Mouse (Mus musculus): ENCODE results near the gene Cdyl.
A peak's percentile ranks its signal among the peaks of the same experiment; 100 is the strongest.

Gene Cdyl

DNA sequence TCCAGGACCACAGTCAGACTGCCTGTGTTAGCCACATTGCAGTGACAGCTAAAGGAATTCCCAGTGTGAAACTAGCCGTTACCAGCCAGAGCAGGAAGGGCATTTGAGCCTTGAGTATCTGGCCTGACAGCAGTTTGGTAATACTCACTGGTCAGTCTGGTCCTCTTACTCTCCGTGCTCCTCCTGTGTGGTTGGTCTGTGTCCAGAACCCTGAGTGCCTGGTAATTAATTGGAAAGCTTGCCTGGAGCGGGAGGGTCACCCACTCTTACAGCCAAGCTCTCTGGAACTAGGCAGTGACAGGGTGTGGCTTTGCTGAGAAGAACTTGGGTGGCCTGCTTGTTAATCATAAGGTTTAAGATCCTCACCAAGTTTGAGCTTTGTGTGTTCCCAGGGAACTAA lies 189.1 kb downstream of the Cdyl start:
- DNase-seq: no peak

DNA sequence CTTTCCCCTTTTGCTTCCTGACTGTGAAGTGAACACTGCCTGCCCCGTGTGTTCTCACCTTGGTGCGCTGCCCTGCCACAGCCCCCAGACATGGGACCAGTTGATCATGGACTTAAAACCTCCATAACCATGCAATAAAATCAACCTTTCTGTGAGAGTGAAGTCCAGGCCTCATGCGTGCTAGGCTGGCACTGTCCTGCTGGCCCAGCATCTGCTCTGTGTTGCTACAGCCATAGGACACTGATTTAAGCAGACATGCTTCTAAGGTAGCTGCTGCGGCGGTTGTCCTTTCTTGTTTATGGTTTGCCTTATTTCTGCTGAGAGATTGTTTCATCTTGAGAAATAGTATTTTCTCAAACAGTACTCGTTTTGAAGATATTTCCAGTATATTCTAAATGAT lies 191.9 kb downstream of the Cdyl start:
- no peak for DNase-seq

DNA sequence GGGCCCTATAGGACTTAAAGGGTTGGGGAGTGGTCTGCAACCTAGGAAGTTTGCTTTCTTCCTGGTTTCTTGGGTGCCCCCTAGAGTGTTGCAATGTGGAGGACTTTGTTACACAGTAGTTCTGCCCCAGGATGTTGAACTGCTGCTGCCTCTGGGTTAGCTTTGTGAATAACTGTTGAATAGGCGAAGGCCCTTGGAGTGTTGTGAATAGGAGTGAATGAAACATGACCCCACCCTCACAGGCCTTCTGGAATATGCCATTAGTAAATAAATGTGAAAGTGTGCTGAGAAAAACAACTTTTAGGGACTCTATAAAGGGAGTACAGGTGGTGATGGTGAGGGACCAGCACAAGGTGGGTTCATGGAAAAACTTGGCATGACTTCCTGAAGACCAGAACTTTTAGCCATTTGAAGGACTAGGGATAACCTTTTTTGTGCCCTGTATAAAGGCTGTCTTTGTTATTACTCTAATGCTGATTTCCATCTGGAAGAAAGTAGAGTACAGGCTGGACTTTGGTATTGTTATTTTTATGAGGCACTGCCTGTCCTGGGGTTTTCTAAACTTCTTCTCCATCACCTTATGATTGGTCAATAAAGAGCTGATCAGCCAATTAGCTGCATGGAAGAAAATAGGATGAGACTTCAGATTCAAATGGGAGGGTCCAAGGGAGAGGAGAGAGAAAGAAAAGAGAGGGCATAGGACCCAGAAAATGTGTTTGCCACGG lies 193.4 kb downstream of the Cdyl start:
- DNase-seq: no peak

DNA sequence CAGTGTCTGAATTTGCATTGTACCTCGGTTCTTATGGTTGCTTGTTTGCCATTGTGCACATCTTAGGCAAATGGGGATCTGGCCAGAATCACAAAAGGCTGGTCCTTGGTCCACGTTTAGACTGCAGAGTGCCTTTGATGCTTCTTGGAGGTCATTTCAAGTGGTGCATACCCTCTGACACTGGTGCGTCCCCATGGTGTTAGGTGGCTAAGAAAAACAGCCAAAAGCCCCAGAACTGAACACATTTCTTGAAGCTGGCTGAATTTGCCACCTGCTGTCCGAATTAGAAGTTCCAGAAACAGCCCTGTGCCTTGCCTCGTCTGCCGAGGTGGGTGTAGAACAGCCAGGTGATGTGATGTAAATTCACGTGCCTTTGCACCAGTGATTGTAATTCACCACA lies 197.9 kb downstream of the Cdyl start:
- no peak for DNase-seq

DNA sequence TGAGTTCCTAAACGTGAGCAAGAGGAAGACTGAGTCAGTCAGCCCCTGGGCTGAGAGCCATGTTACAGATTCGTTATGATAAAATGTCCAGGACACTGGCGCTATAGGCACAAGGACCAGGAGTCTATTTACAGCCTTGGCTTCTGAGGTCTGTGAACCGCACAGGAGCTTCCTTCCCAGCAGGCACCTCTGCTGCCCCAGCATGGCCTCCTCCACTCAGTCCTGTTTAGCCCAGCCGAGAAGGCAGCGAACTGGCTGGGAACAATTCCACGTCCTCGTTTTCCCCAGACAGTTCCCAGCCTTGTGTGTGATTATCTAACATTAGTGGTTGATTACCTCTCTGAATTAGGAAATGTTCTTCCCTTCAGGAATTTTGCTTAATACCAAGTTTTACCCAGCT lies 201.3 kb downstream of the Cdyl start:
- no peak for DNase-seq

DNA sequence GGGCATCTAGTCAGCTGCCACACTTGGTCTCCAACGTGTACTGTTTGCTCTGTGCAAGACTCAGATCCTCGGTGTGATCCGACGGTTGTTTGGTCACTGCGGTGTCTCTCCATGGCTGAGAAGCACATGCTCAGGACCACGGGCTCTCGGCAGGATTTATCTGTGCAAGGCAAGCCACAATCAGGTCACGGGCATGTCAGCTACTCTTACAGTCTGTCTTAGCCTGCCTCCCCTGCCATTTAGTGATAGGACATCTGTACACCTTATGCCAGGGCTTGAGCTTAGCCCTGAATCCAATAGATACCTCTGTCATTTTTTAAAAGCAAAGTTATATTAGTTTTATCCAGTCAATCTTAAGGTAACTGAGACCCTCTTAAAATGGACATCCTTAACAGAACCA lies 211.0 kb downstream of the Cdyl start:
- DNase-seq: no peak

DNA sequence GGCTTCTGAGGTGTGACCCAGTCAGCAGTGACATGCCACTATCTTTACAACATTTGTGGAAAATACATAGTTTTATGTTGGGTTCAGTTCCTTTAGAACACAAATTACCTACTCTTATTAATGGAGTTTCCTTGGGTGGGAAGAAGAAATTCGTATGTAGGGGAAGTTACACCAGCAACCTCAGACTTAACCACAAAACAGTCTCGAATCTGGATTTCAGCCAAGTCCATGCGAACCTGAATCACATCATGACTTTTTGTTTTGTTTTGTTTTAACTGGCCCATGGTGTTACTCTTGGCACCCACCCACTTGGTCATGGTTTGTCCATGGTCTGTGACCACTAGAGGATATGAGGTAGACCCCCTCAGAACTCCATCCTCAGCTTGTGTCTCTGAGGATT lies 211.5 kb downstream of the Cdyl start:
- DNase-seq: no peak

DNA sequence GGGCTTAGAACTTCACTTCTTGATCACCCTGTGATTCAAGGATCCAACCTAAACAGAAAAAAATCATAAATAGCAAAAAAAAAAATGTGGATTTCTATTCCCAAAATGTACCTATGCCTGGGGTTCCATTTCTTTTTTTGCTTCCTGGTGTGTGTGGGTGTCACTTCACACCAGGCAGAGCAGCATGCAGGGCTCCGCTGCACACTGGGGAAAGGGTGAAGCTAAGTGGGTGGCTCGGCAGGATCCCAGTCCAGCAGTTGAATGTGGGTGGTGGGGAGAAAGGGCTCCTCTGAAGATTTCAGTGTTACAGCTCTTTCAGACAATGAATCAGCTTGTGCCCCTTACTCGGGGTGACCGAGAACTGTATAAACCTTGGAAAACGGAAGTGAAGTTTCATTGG lies 215.8 kb downstream of the Cdyl start:
- no peak for DNase-seq

DNA sequence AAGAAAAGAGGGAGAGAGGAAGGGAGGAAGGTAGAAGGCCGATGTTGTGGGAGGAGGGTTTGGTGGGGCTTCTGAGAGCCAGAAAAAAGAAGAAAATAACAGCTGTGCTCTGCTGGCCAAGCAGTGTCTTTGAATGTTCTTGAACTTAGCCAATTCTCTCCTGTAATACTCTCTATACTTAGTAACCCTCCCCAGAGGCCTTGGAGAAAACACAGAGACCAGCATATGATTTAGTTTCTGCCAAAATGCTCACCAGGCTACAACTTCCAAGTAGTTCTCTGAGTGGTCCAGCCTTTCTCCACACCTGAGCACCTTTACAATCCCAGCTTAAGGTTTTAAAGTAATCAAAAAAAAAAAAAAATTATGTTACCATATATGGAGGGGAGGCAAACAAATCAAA lies 218.6 kb downstream of the Cdyl start:
- DNase-seq: no peak

DNA sequence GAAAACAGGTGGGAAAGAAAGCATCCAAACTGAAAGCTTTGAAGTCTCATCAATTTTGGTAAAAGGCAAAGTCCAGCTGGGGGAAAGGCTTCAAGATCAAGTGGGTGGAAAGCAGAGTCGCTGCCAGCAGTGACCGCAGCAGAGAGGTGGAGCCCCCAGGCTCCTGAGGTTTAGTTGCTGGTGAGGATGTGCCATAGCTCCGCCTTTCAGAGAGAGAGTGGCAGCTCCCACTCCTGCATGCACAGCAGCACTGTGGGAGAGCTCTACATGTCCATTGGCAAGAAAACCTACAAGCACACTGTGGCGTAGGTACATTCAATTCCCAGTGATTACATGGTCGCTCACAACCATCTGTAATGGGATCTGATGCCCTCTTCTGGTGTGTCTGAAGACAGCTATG lies 219.4 kb downstream of the Cdyl start:
- no peak for DNase-seq

DNA sequence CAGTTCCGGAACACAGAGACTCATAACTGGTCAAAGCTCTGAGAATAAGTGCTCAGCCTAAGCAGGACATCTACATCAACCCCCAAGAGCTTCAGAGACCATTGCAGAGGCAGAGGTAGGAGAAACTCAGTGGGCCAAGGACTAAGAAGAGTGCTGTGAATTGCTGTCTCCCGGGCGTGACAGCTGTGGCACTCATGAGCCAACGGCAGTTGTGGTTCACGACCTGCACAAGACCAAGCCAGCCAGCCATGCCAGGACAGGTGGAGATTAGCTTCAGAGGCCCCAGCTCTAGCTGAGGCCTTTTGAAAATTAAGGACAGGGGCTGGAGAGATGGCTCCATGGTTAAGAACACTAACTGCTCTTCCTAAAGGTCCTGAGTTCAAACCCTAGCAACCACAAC lies 219.9 kb downstream of the Cdyl start:
- no peak for DNase-seq

DNA sequence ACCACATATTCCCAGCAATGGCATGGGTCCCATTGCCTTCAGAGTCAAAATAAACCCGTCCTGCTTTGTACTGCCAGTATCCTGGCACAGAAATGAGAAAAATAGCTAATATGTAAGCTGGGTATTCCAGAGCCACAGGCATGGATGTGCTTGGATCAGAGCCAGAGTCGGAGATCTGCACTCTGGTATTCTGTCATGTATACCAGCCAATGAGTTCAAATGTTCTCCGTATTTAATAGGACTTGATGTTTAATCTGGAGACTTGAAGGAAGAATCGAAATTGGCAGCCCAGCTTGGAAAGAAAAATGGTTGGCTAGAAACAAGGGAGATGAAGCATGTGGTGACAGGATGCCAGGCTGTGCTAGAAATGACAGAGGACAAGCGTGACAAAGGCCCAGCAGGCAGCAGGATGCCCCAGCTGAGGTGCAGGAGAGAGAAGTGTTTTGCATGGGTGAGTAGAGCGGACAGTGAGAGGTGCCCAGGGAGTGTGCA lies 221.0 kb downstream of the Cdyl start:
- no peak for DNase-seq

DNA sequence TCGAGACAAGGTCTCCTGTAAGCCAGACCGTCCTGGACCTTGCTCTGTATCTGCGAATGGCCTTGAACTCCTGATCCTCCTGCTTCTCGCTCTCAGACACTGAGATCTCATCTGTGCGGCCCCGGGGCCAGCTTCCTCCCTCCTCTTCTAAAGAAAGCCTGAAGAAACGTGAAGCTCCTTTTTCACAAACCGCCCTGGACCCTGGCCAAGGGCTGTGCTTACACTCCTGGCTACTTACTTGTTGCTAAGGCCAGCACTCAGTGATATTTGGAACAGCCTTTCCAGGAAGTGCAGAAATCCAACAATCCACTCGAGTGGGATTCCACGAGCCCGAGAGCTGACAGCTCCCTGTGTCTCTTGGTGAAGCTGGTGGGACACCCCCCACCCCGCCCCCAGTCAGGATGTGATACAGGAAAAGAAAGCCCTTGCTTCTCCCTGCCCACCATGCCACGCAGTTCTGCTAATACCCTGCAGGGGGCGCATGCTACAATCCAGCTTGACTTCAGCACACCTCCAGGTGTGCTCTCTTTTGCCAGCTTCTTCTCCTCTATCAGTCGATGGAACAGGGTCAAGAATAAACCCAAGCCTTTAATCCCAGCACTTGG lies 226.6 kb downstream of the Cdyl start:
- DNase-seq: peak; percentile 61

DNA sequence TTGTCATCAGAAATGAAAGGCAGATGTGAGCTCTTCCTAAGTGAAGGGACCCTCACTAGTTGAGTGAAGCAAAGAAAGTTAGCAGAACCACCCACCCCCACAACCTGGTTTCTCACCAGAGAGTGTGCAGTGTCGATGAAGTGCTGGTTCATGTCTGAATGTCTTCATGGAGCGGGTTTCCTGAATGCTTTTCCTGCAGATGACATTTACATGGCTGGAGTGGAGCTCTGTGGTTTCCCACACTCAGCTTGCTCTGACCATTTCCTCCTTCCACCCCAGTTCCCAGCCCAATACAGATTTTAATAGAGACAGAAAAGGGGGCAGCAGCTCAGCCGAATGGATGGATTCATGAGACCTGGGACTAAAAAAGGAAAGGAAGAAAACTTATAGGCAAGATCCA lies 233.2 kb downstream of the Cdyl start:
- DNase-seq: no peak

DNA sequence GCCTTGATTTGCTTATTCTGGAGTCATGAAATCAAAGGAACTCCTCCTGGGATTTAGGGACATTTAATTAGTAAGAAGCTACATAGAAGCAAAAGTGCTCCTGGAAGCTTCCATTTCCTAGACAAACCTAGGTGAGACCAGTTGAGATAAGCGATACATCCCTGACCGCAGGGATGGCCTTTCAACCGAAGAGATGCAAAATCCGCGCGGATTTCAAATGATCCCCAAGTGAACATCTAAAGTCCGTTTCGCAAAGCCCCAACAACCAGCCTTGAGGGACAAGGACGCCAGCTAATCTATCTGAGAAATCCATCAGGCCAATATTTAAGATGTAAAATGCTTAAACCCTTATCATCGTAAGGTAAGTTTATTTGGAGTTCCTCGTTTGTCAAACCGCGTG lies 245.7 kb downstream of the Cdyl start:
- DNase-seq: peak; percentile 18

DNA sequence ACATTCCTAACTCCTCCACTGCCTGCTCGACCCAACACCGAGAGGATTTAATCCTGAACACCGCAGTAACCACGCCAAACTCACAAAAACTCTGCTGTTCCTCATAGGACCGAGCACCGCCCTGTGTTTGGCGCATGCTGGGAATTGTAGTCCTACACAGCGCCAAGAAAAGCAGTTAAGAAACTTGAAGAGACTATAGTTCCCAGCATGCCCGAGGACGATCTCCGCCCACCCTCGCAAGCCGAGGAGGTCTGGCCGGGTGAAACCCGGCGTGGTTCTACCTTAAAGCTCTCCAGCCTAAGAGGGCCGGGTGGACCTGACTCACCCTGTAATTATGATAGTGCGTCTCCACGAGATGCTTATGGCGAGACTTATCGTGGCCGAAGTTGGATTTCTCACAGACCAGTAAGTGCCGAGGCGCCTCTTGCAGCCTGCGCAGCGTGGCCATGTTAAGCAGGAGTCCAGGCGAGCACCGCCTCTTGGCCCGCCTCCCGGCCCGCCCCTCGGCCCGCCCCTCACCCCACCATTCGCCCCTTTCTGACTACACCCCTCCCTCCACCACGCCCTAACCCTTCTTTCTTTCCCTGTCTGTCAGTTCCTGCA lies 246.3 kb downstream of the Cdyl start, which contains the start of gene Rpp40:
Gene Rpp40 (minus strand): TSS at position 481 of the 603 bp plus-strand sequence.
- peak; percentile 89 for DNase-seq

DNA sequence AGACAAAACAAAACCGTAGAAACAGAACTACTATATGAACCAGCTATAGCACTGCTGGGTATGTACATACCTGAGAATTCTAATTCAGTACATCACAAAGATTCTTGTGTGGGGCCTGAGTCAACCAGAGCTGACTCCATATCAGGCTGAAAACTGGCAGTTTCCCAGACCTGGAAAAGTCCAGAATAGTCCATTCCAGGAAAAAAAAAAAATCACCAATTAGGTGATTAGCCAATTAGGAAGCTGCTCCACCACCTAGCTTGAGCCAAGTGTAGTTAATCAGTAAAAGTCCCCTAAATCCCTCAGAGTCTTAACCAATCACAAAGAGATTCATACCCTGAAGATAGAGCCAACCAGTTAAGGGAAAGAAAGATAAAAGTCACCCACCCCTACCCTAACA lies 251.8 kb downstream of the Cdyl start:
- no peak for DNase-seq
